Mouse (Mus musculus) G1E (cell line): ENCODE data around the gene Rinl. TPM values are rescaled to one million over a fixed set of nuclear protein-coding genes. Genes with fewer than 3 reads are reported as not detected.

Experiments used
- ATAC-seq: 2 replicates; pipeline ENCODE4 v1.8.0; 2016; ENCODE audit warnings: mild to moderate bottlenecking; ENCODE audit not compliant: insufficient number of reproducible peaks, poor library complexity, low FRiP score, severe bottlenecking; ENCODE audit errors: extremely low read depth
- DNase-seq: peaks from one replicate; pipeline ENCODE4 v3.0.0; 2012; ENCODE audit warnings: low spot score
- H3K27me3 ChIP-seq: 2 replicates; pipeline ENCODE4 v1.6.1; 2012; ENCODE audit warnings: mild to moderate bottlenecking, low read length, inconsistent platforms; ENCODE audit not compliant: insufficient read depth
- H3K36me3 ChIP-seq: replicated peaks from 2 replicates; pipeline ENCODE3; 2012; ENCODE audit warnings: mild to moderate bottlenecking, inconsistent platforms
- H3K4me1 ChIP-seq: 2 replicates; pipeline ENCODE4 v1.6.1; 2012; ENCODE audit warnings: low read depth, low read length, inconsistent platforms, mixed read lengths; ENCODE audit not compliant: insufficient read depth
- H3K4me3 ChIP-seq: 2 replicates; pipeline ENCODE4 v1.5.1; 2012; ENCODE audit warnings: low read depth, mild to moderate bottlenecking, inconsistent platforms, low read length, moderate library complexity, mixed read lengths
- H3K9me3 ChIP-seq: replicated peaks from 2 replicates; pipeline ENCODE4 v1.6.1; 2012; ENCODE audit warnings: inconsistent platforms
- CTCF ChIP-seq: IDR thresholded peaks from 2 replicates; pipeline ENCODE4 v1.5.1; 2012; ENCODE audit warnings: low read depth, low read length, inconsistent platforms, mixed read lengths
- GATA1 ChIP-seq: IDR thresholded peaks from 2 replicates; pipeline ENCODE4 v1.6.1; 2012; ENCODE audit warnings: borderline replicate concordance, low read length, inconsistent platforms, mixed read lengths
- GATA2 ChIP-seq: IDR thresholded peaks from 2 replicates; pipeline ENCODE4 v1.6.1; 2012; ENCODE audit warnings: low read depth, low read length, inconsistent platforms, borderline replicate concordance
- POLR2AphosphoS5 ChIP-seq: IDR thresholded peaks from 2 replicates; pipeline ENCODE4 v1.6.1; 2012; ENCODE audit warnings: low read depth, low read length, inconsistent platforms; ENCODE audit not compliant: insufficient replicate concordance
- TAL1 ChIP-seq: conservative IDR thresholded peaks from 2 replicates; pipeline ENCODE4 v1.6.1; 2012; ENCODE audit warnings: low read depth, low read length, inconsistent platforms, mixed read lengths
- polyA plus RNA-seq: library from polyadenylated mRNA; stranded (reverse); fragments of >175 nt; gene quantifications from 2 replicates; pipeline ENCODE4 v1.2.3, GENCODE M21; 2012
- total RNA-seq, 2 experiments: library from RNA; stranded (forward) in 1 of 2; stranded (reverse) in 1 of 2; fragments of 200-1000 nt in 1 of 2; fragments of >200 nt in 1 of 2; fragmentation: Nextera tagmentation in 1 of 2; gene quantifications; 2 replicates each; pipeline ENCODE4 v1.2.3; 2014 to 2017

Gene Rinl
- total and polyA plus RNA-seq, 3 experiments: 1.4 to 1.8 (median 1.4) TPM

- no peak overlapping the region for H3K4me3 ChIP-seq
- TF ChIP-seq CTCF (no peak), TAL1 (no peak), POLR2AphosphoS5 (no peak), GATA2 (no peak), GATA1 (no peak)
- ATAC-seq: no peak
These were observed 13.6 kb upstream of the Rinl start for GRCm38 (mm10) chr7:28775129-28775528.

DNA sequence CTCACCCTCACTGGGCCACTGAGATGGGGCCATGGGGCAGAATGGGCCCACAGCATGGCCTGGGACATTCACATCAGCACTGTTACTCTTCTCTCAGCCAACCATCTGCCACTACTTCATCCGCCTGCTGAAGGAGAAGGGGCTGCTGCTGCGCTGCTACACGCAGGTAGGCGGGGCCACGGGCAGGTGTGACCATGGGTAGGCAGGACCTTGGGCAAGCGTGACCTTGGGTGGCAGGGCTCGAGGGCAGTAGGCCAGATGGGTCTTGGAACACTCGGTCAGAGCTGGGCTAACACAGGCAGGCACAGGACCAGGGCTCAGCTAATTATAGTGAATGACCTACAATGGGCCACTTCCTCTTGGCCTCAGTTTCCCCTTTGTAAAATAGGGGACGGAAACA lies 9.9 kb upstream of the Rinl start:
- H3K4me3 ChIP-seq: no peak overlapping the region
- TF ChIP-seq GATA1: no peak
- no peak for TF ChIP-seq CTCF
- no peak for TF ChIP-seq POLR2AphosphoS5
- TF ChIP-seq GATA2: no peak
- no peak for TF ChIP-seq TAL1
- peaks cover 12% of the 10 kb centered on the region for H3K4me1 ChIP-seq
- ATAC-seq: no peak
- H3K36me3 ChIP-seq: peaks cover 75% of the 10 kb centered on the region
- no peak for DNase-seq
- H3K27me3 ChIP-seq: no peaks in the 10 kb centered on the region; the same call in 1 of the 2 replicates
- no peaks in the 10 kb centered on the region for H3K9me3 ChIP-seq

More at GRCm38 (mm10) chr7:28775129-28775528, 13.6 kb upstream of the Rinl start:
- Histone ChIP-seq H3K4me1 (peaks cover 15% of the 10 kb centered on the region), H3K36me3 (peaks cover 66% of the 10 kb centered on the region), H3K27me3 (no peaks in the 10 kb centered on the region; the same call in 1 of the 2 replicates), H3K9me3 (no peaks in the 10 kb centered on the region)
- DNase-seq: no peak

GRCm38 (mm10) chr7:28780067-28780658 lies 8.6 kb upstream of the Rinl start:
- DNase-seq (peak; percentile 82), ATAC-seq (peak; percentile 63)
- H3K27me3 ChIP-seq: no peaks in the 10 kb centered on the region; the same call in 1 of the 2 replicates
- TF ChIP-seq TAL1: no peak
- TF ChIP-seq CTCF: peak; percentile 57
- H3K4me3 ChIP-seq: no peak overlapping the region
- H3K36me3 ChIP-seq: peaks cover 78% of the 10 kb centered on the region
- H3K9me3 ChIP-seq: no peaks in the 10 kb centered on the region
- peaks cover 12% of the 10 kb centered on the region for H3K4me1 ChIP-seq

DNA sequence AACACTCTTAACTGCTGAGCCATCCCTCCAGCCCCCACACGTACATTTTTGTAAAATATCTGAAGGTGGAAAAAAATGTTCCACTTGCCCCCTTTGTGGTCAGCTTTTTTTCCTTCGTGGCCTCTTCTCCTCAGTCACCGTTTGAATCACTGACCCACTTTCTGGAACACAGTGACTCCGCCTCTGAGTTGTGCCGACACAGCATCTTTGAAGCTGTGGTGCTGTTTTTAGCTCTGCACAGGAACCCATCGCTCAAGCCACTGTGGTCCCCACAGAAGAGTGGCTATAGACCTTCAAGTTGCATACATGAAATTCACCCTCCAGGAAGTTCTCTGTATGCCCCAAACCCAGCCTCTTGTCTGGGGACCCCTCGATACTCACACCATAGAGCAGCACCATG lies 7.9 kb upstream of the Rinl start:
- no peaks in the 10 kb centered on the region; the same call in 1 of the 2 replicates for H3K27me3 ChIP-seq
- peaks cover 78% of the 10 kb centered on the region for H3K36me3 ChIP-seq
- H3K9me3 ChIP-seq: no peaks in the 10 kb centered on the region
- DNase-seq (no peak), ATAC-seq (no peak)
- TF ChIP-seq GATA1 (no peak), TAL1 (no peak)
- peaks cover 12% of the 10 kb centered on the region for H3K4me1 ChIP-seq
- H3K4me3 ChIP-seq: no peak overlapping the region

- H3K27me3 ChIP-seq: no peaks in the 10 kb centered on the region; the same call in 1 of the 2 replicates
- no peak for DNase-seq
- ATAC-seq: no peak
- H3K9me3 ChIP-seq: no peaks in the 10 kb centered on the region
- peaks cover 78% of the 10 kb centered on the region for H3K36me3 ChIP-seq
- no peak for TF ChIP-seq POLR2AphosphoS5
- TF ChIP-seq GATA1: no peak
- TF ChIP-seq TAL1: no peak
- TF ChIP-seq CTCF: no peak
- no peak for TF ChIP-seq GATA2
- no peak overlapping the region for H3K4me3 ChIP-seq
- peaks cover 12% of the 10 kb centered on the region for H3K4me1 ChIP-seq
These were observed 7.5 kb upstream of the Rinl start for GRCm38 (mm10) chr7:28781261-28781663.

GRCm38 (mm10) chr7:28785161-28785560 lies 3.6 kb upstream of the Rinl start:
- Histone ChIP-seq H3K9me3 (no peaks in the 10 kb centered on the region), H3K36me3 (peaks cover 82% of the 10 kb centered on the region), H3K4me1 (peaks cover 2% of the 10 kb centered on the region), H3K4me3 (no peak overlapping the region), H3K27me3 (no peaks in the 10 kb centered on the region)
- DNase-seq (no peak), ATAC-seq (no peak)
- TF ChIP-seq CTCF: no peak
- TF ChIP-seq TAL1: no peak
- no peak for TF ChIP-seq POLR2AphosphoS5
- no peak for TF ChIP-seq GATA1
- no peak for TF ChIP-seq GATA2

- TF ChIP-seq POLR2AphosphoS5: no peak
- TF ChIP-seq GATA1: no peak
- no peak for TF ChIP-seq CTCF
- TF ChIP-seq GATA2: no peak
- TF ChIP-seq TAL1: no peak
- no peak for DNase-seq
- H3K27me3 ChIP-seq: peaks cover 6% of the 10 kb centered on the region; the same call in 1 of the 2 replicates
- H3K4me1 ChIP-seq: 0 out of 2 replicates have a peak, but pooled peaks cover 5% of the 10 kb centered on the region
- H3K4me3 ChIP-seq: no peak overlapping the region
- H3K9me3 ChIP-seq: no peaks in the 10 kb centered on the region
- ATAC-seq: no peak
- H3K36me3 ChIP-seq: peaks cover 56% of the 10 kb centered on the region
These were observed 885 bp upstream of the Rinl start for GRCm38 (mm10) chr7:28787884-28788283.
